Mouse (Mus musculus): Measurements from ENCODE around the gene Vapb. TPM values are rescaled to one million over a fixed set of nuclear protein-coding genes. Genes with fewer than 3 reads are reported as not detected.
"Not testable (repeated sequence)": the region's sequence is repeated elsewhere in the genome, so short reads cannot be mapped to it uniquely, and the experiment has no call there.

Vapb gene
- polyA plus RNA-seq, 1 experiment from 2014 or later: 8.8 TPM

GRCm38 (mm10) chr2:173705827-173706551 lies 31.3 kb upstream of the Vapb start:
- 82% methylated on average over 15 of the region's 15 CpGs for WGBS
- DNase-seq (no peak), ATAC-seq (ENCODE audit: insufficient read depth) (no peak)
- Histone ChIP-seq H3K4me2 (no peak overlapping the region), H3K9me3 (ENCODE audit: low read depth, low read length) (no peaks in the 10 kb centered on the region), H3K27me3 (ENCODE audit: insufficient read depth, low read length) (no peaks in the 10 kb centered on the region), H3K4me1 (ENCODE audit: insufficient read depth) (no peaks in the 10 kb centered on the region), H3K4me3 (ENCODE audit: low read depth, low read length) (no peak overlapping the region), H3K27ac (ENCODE audit: low read depth) (no peak overlapping the region), H3K9ac (no peak overlapping the region), H3K36me3 (ENCODE audit: insufficient read depth) (peaks cover 45% of the 10 kb centered on the region)
- TF ChIP-seq CTCF (IDR thresholded peaks at IDR 0.05; ENCODE audit: low read depth): no peak

GRCm38 (mm10) chr2:173707626-173708025 lies 29.7 kb upstream of the Vapb start:
- H3K9ac ChIP-seq; DNase-seq; ATAC-seq (ENCODE audit: insufficient read depth): not testable (repeated sequence)

GRCm38 (mm10) chr2:173710193-173710592 lies 27.1 kb upstream of the Vapb start:
- WGBS: 65% methylated on average over 6 of the region's 6 CpGs
- peaks cover 11% of the 10 kb centered on the region for H3K36me3 ChIP-seq (ENCODE audit: insufficient read depth)
- ATAC-seq (ENCODE audit: insufficient read depth) (no peak), DNase-seq (no peak)
- TF ChIP-seq CTCF (IDR thresholded peaks at IDR 0.05; ENCODE audit: low read depth): no peak
- no peak overlapping the region for H3K27ac ChIP-seq (ENCODE audit: low read depth)
- no peaks in the 10 kb centered on the region for H3K27me3 ChIP-seq (ENCODE audit: insufficient read depth, low read length)
- no peak overlapping the region for H3K9ac ChIP-seq
- no peaks in the 10 kb centered on the region for H3K9me3 ChIP-seq (ENCODE audit: low read depth, low read length)
- H3K4me3 ChIP-seq (ENCODE audit: low read depth, low read length): no peak overlapping the region
- peaks cover 7% of the 10 kb centered on the region; the same call in 1 of the 2 replicates for H3K4me1 ChIP-seq (ENCODE audit: insufficient read depth)
- no peak overlapping the region for H3K4me2 ChIP-seq

More at GRCm38 (mm10) chr2:173707626-173708025, 29.7 kb upstream of the Vapb start:
- not testable (repeated sequence) for H3K4me1 ChIP-seq (ENCODE audit: insufficient read depth); H3K4me3 ChIP-seq (ENCODE audit: low read depth, low read length); H3K4me2 ChIP-seq; H3K27ac ChIP-seq (ENCODE audit: low read depth); H3K27me3 ChIP-seq (ENCODE audit: insufficient read depth, low read length); H3K9me3 ChIP-seq (ENCODE audit: low read depth, low read length)
- peaks cover 33% of the 10 kb centered on the region for H3K36me3 ChIP-seq (ENCODE audit: insufficient read depth)

- Histone ChIP-seq H3K4me3 (ENCODE audit: low read depth, low read length) (no peak overlapping the region), H3K9ac (no peak overlapping the region), H3K27me3 (ENCODE audit: insufficient read depth, low read length) (no peaks in the 10 kb centered on the region), H3K4me1 (ENCODE audit: insufficient read depth) (peaks cover 7% of the 10 kb centered on the region; the same call in 1 of the 2 replicates), H3K4me2 (no peak overlapping the region), H3K36me3 (ENCODE audit: insufficient read depth) (peaks cover 9% of the 10 kb centered on the region), H3K27ac (ENCODE audit: low read depth) (no peak overlapping the region), H3K9me3 (ENCODE audit: low read depth, low read length) (no peaks in the 10 kb centered on the region)
- no peak for ATAC-seq (ENCODE audit: insufficient read depth)
- TF ChIP-seq CTCF (IDR thresholded peaks at IDR 0.05; ENCODE audit: low read depth): no peak
- peak; percentile 15 for DNase-seq
- 14% methylated on average over 10 of the region's 10 CpGs for WGBS
Observed at GRCm38 (mm10) chr2:173712656-173713055, 24.7 kb upstream of the Vapb start.

GRCm38 (mm10) chr2:173713241-173713640 lies 24.1 kb upstream of the Vapb start:
- WGBS: 63% methylated on average over 4 of the region's 4 CpGs
- no peak overlapping the region for H3K4me2 ChIP-seq
- no peaks in the 10 kb centered on the region for H3K9me3 ChIP-seq (ENCODE audit: low read depth, low read length)
- peaks cover 3% of the 10 kb centered on the region for H3K36me3 ChIP-seq (ENCODE audit: insufficient read depth)
- H3K27ac ChIP-seq (ENCODE audit: low read depth): no peak overlapping the region
- H3K4me1 ChIP-seq (ENCODE audit: insufficient read depth): peaks cover 7% of the 10 kb centered on the region; the same call in 1 of the 2 replicates
- H3K27me3 ChIP-seq (ENCODE audit: insufficient read depth, low read length): no peaks in the 10 kb centered on the region
- DNase-seq (no peak), ATAC-seq (ENCODE audit: insufficient read depth) (no peak)
- H3K4me3 ChIP-seq (ENCODE audit: low read depth, low read length): no peak overlapping the region
- no peak for TF ChIP-seq CTCF (IDR thresholded peaks at IDR 0.05; ENCODE audit: low read depth)
- H3K9ac ChIP-seq: no peak overlapping the region

- no peak overlapping the region for H3K9ac ChIP-seq
- peaks cover 7% of the 10 kb centered on the region; the same call in 1 of the 2 replicates for H3K4me1 ChIP-seq (ENCODE audit: insufficient read depth)
- no peaks in the 10 kb centered on the region for H3K27me3 ChIP-seq (ENCODE audit: insufficient read depth, low read length)
- H3K36me3 ChIP-seq (ENCODE audit: insufficient read depth): no peaks in the 10 kb centered on the region
- TF ChIP-seq CTCF (IDR thresholded peaks at IDR 0.05; ENCODE audit: low read depth): no peak
- no peak overlapping the region for H3K4me3 ChIP-seq (ENCODE audit: low read depth, low read length)
- DNase-seq (no peak), ATAC-seq (ENCODE audit: insufficient read depth) (no peak)
- no peak overlapping the region for H3K27ac ChIP-seq (ENCODE audit: low read depth)
- no peak overlapping the region for H3K4me2 ChIP-seq
- 58% methylated on average over 8 of the region's 8 CpGs for WGBS
- H3K9me3 ChIP-seq (ENCODE audit: low read depth, low read length): no peaks in the 10 kb centered on the region
Observed at GRCm38 (mm10) chr2:173714620-173715218, 22.6 kb upstream of the Vapb start.

GRCm38 (mm10) chr2:173716966-173717365 lies 20.3 kb upstream of the Vapb start:
- ATAC-seq (ENCODE audit: insufficient read depth) (no peak), DNase-seq (no peak)
- 82% methylated on average over 5 of the region's 5 CpGs for WGBS
- no peak overlapping the region for H3K4me2 ChIP-seq
- H3K36me3 ChIP-seq (ENCODE audit: insufficient read depth): no peaks in the 10 kb centered on the region
- no peak for TF ChIP-seq CTCF (IDR thresholded peaks at IDR 0.05; ENCODE audit: low read depth)
- H3K9ac ChIP-seq: no peak overlapping the region
- H3K4me1 ChIP-seq (ENCODE audit: insufficient read depth): peaks cover 7% of the 10 kb centered on the region; the same call in 1 of the 2 replicates
- H3K27ac ChIP-seq (ENCODE audit: low read depth): no peak overlapping the region
- no peaks in the 10 kb centered on the region for H3K27me3 ChIP-seq (ENCODE audit: insufficient read depth, low read length)
- no peaks in the 10 kb centered on the region for H3K9me3 ChIP-seq (ENCODE audit: low read depth, low read length)
- no peak overlapping the region for H3K4me3 ChIP-seq (ENCODE audit: low read depth, low read length)

GRCm38 (mm10) chr2:173719115-173719514 lies 18.2 kb upstream of the Vapb start, which contains the start of gene 1700010B08Rik:
Gene 1700010B08Rik, plus strand, starts transcription at chr2:173719415.
- H3K4me2 ChIP-seq; H3K9me3 ChIP-seq (ENCODE audit: low read depth, low read length); ATAC-seq (ENCODE audit: insufficient read depth); H3K36me3 ChIP-seq (ENCODE audit: insufficient read depth); H3K4me1 ChIP-seq (ENCODE audit: insufficient read depth); DNase-seq; H3K27ac ChIP-seq (ENCODE audit: low read depth); H3K27me3 ChIP-seq (ENCODE audit: insufficient read depth, low read length); H3K4me3 ChIP-seq (ENCODE audit: low read depth, low read length); H3K9ac ChIP-seq: not testable (repeated sequence)
- 82% methylated on average over 6 of the region's 7 CpGs for WGBS

Measured in lung, embryonic 14.5 days (tissue).